Mouse (Mus musculus) erythroid progenitor cell, adult 5-6 weeks (primary cell): Measurements from ENCODE around the gene Slc47a1. TPM values are rescaled to one million over a fixed set of nuclear protein-coding genes. Genes with fewer than 3 reads are reported as not detected.

Source experiments
- total RNA-seq, 2 experiments: library from RNA; stranded (forward) in 1 of 2; stranded (reverse) in 1 of 2; fragments of 150-400 nt in 1 of 2; fragments of 186-747, 209-891 nt in 1 of 2; gene quantifications; 2 replicates each; pipeline versions ENCODE4 v1.2.3 to v1.2.4; 2015 to 2017; ENCODE audit warnings: low replicate concordance in 2 of 2

Gene Slc47a1
- total RNA-seq, 2 experiments from 2014 or later, result not detected

Other genes with a start within 250 kb of the Slc47a1 start
- 4.2 and 4.7 TPM in 2 replicates for gene Usp22, start 203.3 kb downstream of the Slc47a1 start, total RNA-seq (2015; ENCODE audit: low replicate concordance)
- 7.7 and 17.5 TPM in 2 replicates for gene Usp22, start 203.3 kb downstream of the Slc47a1 start, total RNA-seq (2017; ENCODE audit: low replicate concordance)
- not detected in 2 replicates for gene Aldh3a1, start 170.8 kb downstream of the Slc47a1 start, total RNA-seq (2015; ENCODE audit: low replicate concordance)
- gene Aldh3a1, start 170.8 kb downstream of the Slc47a1 start, total RNA-seq (2017; ENCODE audit: low replicate concordance), result not detected in 2 replicates
- 15.1 and 23.5 TPM in 2 replicates for gene Aldh3a2, start 110.9 kb downstream of the Slc47a1 start, total RNA-seq (2015; ENCODE audit: low replicate concordance)
- gene Aldh3a2, start 110.9 kb downstream of the Slc47a1 start, total RNA-seq (2017; ENCODE audit: low replicate concordance), result 6.4 and 8.2 TPM in 2 replicates
- gene Slc47a2, start 35.5 kb downstream of the Slc47a1 start, total RNA-seq (2015; ENCODE audit: low replicate concordance), result not detected in 2 replicates
- gene Slc47a2, start 35.5 kb downstream of the Slc47a1 start, total RNA-seq (2017; ENCODE audit: low replicate concordance), result not detected in 2 replicates
- gene Rnf112, start 75.8 kb upstream of the Slc47a1 start, total RNA-seq (2015; ENCODE audit: low replicate concordance), result not detected in 2 replicates
- not detected in 2 replicates for gene Rnf112, start 75.8 kb upstream of the Slc47a1 start, total RNA-seq (2017; ENCODE audit: low replicate concordance)
- gene Mfap4, start 107.1 kb upstream of the Slc47a1 start, total RNA-seq (2015; ENCODE audit: low replicate concordance), result not detected in 2 replicates
- not detected in 2 replicates for gene Mfap4, start 107.1 kb upstream of the Slc47a1 start, total RNA-seq (2017; ENCODE audit: low replicate concordance)
- 2.1 and 2.5 TPM in 2 replicates for gene Mapk7, start 116.1 kb upstream of the Slc47a1 start, total RNA-seq (2015; ENCODE audit: low replicate concordance)
- 1.3 and 2.0 TPM in 2 replicates for gene Mapk7, start 116.1 kb upstream of the Slc47a1 start, total RNA-seq (2017; ENCODE audit: low replicate concordance)
- gene B9d1, start 126.8 kb upstream of the Slc47a1 start, total RNA-seq (2015; ENCODE audit: low replicate concordance), result not detected in 2 replicates
- not detected in 2 replicates for gene B9d1, start 126.8 kb upstream of the Slc47a1 start, total RNA-seq (2017; ENCODE audit: low replicate concordance)
- not detected in 2 replicates for gene Epn2, start 201.3 kb upstream of the Slc47a1 start, total RNA-seq (2015; ENCODE audit: low replicate concordance)
- not detected in 2 replicates for gene Epn2, start 201.3 kb upstream of the Slc47a1 start, total RNA-seq (2017; ENCODE audit: low replicate concordance)